Mouse (Mus musculus) megakaryocyte-erythroid progenitor cell, adult 5-6 weeks (primary cell): ENCODE measurements around the gene Gm15319. TPM values are rescaled to one million over a fixed set of nuclear protein-coding genes. Genes with fewer than 3 reads are reported as not detected.
A peak's percentile ranks its signal among the peaks of the same experiment; 100 is the strongest.
"Not testable (repeated sequence)": the region's sequence is repeated elsewhere in the genome, so short reads cannot be mapped to it uniquely, and the experiment has no call there.

Experiments
- ATAC-seq: replicated peaks from 2 replicates; pipeline ENCODE4 v1.8.0; 2016; ENCODE audit warnings: mild to moderate bottlenecking, inconsistent platforms; ENCODE audit not compliant: severe bottlenecking, poor library complexity, low FRiP score, low TSS enrichment
- total RNA-seq, 2 experiments: library from RNA; stranded (forward) in 1 of 2; stranded (reverse) in 1 of 2; fragments of 200-1000, 215-1000 nt in 1 of 2; fragments of >200 nt in 1 of 2; fragmentation: Nextera tagmentation in 1 of 2; gene quantifications; 2 replicates each; pipeline ENCODE4 v1.2.3; 2014 to 2017

Gm15319 gene
- total RNA-seq, 2 experiments from 2014 or later, result not detected

DNA sequence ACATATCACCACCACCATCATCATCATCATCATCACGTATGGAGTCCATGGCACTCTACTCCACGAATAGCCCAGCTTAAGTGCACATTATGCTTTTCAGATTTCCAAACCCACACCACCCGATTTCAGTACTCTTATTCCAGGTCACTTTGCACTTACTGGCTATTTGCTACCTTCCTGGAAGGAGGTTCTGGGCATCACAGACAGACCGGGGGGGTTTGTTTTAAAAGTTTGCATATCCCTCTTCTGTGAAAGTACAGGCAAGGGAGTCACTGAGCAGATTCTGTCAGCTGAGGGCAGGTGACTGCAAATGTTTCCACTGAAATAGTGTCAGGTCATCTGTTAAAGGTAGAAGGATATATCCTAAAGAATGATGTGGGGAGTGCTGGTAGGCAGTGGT is 63.0 kb downstream of the Gm15319 start:
- not testable (repeated sequence) for ATAC-seq

DNA sequence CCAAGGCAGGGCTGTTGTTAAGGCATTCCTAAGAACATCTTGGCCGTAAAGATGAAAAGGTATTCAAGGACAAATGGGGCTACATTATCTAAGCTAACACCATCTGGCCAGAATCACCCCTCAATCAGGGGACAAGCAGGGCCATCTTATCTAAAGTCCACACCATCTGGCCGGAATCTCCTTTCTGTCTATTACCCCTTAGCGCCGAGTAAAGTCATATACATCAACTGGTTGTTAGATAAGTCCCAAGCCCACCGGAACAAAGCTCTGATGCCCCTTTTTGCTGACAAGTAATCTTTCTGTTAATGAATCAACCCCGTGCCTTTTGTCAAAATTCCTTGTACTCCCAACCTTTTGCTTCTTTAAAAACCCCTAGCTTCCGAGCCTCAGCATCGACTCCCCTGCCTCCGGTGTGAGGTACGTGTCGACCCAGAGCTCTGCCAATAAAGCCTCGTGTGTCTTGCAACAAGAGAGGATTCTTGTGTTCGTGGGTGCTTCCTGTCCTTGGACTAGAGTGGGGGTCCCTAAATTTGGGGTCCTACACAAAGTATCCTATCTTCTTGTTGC is 65.0 kb downstream of the Gm15319 start:
- ATAC-seq, result not testable (repeated sequence)

DNA sequence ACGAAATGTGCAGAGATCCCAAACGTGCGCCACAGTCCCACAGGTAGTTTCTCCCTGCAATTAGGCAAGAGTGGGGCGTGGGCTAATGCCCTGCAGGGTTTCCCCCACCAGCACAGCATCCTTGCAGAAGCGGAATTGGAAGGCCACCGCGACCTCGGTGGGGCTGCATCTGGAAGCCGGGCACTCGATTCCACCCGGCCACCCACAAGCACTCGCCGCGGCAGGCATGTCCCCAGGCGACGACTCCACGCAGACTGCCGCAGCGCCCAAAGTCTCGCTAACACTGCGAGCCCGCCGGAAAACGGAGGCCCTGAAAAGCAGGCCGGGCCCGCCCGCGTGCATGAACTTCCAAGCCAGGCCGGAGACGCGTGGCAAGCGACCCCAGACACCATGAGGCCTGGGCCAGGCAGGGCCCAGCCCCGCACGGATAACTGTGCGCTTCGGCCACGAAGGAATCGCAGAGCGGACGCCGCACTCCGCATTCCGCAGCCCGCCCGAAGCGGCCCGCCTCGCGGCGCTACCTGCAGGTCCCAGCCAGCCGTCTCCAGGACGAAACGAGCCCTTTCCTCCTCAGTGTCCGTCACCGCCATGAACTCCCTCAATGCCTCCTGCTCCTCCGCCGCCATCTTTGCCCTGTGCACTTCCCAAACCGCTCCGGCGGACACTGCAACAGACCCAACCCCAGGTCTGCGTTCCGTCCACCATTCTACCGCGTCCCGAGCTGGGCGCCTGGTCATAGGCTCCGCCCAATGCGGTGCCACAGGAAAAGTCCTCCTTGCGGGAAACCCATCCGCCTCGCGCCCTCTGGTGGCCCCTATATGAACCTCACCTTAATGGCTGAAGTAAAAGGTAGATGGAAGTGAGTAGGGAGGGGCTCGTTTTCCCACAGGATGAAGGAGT is 66.0 kb downstream of the Gm15319 start:
- ATAC-seq, result peak; percentile 100

DNA sequence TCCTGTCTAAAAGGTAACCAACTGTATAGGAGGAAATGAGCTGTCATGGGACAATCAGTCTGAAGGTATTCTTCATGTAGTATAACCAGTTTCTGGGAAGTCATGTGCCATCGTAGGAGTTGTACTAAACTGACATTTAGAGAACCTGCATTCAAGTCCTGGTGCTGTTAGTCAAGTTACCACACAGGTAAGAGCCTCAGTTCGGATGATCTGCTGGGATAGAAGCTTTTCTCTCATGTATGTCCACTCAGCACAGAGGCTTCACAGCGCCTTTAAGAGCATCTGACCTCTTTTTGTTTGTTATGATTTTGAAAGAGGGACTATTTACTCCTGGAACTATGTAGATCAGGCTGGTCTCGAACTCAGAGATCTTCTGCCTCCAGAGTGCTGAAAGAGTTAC is 67.1 kb downstream of the Gm15319 start:
- ATAC-seq, result not testable (repeated sequence)

DNA sequence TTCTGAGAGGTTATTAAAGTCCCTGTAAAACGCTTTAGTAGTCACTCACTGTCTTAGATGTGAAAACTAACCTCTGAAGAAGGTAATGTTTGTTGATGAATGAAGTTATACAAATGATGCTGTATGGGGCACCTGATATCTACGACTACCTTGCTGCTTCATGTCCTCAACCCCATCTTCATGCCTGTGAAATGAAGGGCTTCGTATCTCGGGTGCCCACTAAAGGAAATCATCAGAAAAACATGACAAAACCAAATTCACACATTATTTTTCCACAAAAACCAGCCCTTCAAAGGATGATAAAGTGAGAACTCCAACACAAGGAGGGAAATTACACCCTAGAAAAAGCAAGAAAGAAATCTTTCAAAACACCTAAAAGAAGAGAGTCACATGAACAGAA is 68.2 kb downstream of the Gm15319 start:
- ATAC-seq, result not testable (repeated sequence)

DNA sequence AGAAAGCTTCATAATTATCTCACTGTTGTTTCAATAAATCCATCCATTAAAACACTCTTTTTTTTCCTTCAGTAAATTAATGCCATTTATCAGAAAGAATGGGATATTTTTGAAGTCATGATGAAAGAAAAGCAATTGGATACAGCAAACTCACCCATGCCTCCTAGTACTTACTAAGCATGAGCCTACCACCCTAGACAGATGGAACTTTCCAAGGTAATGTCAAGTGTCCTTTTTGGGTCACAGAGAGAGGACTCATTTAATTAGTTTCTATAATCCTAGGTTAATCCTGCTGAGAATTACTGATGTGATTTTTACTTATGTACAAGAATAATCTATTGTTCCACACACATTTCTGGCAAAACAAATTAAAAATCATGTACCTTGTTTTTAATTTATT is 69.0 kb downstream of the Gm15319 start:
- not testable (repeated sequence) for ATAC-seq

DNA sequence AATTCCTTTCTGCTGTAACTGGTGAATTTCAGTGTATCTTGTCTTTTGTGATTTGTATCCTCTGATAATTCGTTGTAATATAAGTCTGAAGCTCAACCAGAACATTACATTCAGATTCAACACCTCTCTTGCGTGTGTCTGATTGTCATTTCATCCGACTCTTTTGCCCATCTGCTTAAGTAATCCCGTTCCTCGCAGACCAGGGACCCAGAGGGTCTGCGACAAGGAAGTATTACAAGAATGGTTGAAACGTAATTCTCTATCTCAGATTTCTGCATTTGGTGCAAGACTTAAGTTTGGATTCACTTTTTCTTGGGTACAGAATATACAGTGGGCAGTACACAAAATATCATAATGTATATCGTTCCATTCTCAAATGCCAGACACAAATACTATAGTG is 73.0 kb downstream of the Gm15319 start:
- not testable (repeated sequence) for ATAC-seq

DNA sequence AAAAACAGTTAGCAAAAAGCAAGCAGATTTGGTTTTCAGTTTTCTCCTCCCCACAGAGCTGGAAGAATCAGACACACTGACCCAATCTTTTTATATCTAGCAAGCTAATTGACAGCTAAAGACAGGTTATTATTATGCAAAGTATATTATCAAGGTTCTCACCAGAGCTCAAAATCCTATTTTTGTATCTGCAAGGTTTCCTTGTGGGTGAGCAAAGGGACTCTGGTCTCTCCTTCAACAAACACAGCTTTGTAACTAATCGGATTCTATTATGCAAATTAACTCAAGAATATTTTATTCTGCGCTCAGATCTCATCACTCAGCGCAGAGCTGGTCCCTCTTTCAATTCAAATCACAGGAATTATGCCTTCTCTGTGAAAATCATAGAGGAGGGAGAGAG is 74.1 kb downstream of the Gm15319 start:
- not testable (repeated sequence) for ATAC-seq

DNA sequence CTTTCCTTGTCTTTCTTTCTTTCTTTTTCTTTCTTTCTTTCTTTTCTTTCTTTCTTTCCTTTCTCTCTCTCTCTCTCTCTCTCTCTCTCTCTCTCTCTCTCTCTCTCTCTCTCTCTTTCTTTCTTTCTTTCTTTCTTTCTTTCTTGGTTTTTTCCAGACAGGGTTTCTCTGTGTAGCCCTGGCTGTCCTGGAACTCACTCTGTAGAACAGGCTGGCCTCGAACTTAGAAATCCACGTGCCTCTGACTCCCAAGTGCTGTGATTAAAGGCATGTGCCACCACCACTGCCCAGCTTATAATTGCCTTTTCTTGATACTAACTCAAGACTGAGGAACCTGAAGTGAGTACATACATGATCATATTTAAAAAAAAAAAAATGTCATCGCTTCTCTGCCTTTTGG is 75.3 kb downstream of the Gm15319 start:
- not testable (repeated sequence) for ATAC-seq
